Mouse (Mus musculus): ENCODE measurements around the gene Gm10031. TPM values are rescaled to one million over a fixed set of nuclear protein-coding genes. Genes with fewer than 3 reads are reported as not detected.
A peak's percentile ranks its signal among the peaks of the same experiment; 100 is the strongest.

Gene Gm10031
- total RNA-seq, 2 experiments from 2014 or later: 7.0 to 12.0 TPM

DNA sequence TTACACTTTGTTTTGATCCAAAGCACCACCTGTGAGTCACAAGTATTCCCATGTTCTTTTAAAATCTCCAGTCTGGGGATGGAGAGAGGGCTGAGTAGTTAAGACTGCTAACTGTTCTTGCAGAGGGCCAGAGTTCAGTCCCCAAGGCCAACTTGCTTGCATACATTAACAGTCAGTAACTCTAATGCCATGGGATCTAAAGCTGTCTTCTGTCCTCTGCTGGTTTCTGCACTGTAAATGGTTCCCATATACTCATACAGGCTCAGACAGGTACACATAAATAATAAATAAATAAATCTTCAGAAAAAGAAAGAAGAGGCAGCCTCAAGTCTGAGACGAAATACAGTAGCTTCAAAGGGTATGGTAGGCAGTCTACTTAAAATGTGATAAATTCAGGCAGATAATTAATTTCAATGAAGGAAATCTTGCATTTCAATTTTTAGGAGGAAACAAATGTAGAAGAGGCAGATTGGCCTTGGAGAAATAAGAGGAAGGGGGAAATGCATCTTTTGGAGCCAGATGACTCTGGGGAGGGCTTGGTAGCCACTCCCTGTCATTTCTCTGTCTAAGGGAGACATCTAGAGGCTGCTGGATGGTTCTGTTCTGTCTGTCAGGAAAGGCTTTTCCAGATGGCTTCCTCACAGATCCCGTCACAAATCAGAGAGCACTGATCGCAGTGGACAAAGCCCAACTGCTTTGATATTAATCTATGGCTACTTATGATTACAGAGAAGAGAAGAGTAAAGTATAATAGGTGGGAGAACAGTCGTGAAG is 16.2 kb downstream of the Gm10031 start:
- ATAC-seq (ENCODE audit: poor library complexity, severe bottlenecking): peak; percentile 47

- ATAC-seq (ENCODE audit: poor library complexity, severe bottlenecking): no peak
Observed at GRCm38 (mm10) chr1:156543999-156544398, 20.2 kb downstream of the Gm10031 start.

DNA sequence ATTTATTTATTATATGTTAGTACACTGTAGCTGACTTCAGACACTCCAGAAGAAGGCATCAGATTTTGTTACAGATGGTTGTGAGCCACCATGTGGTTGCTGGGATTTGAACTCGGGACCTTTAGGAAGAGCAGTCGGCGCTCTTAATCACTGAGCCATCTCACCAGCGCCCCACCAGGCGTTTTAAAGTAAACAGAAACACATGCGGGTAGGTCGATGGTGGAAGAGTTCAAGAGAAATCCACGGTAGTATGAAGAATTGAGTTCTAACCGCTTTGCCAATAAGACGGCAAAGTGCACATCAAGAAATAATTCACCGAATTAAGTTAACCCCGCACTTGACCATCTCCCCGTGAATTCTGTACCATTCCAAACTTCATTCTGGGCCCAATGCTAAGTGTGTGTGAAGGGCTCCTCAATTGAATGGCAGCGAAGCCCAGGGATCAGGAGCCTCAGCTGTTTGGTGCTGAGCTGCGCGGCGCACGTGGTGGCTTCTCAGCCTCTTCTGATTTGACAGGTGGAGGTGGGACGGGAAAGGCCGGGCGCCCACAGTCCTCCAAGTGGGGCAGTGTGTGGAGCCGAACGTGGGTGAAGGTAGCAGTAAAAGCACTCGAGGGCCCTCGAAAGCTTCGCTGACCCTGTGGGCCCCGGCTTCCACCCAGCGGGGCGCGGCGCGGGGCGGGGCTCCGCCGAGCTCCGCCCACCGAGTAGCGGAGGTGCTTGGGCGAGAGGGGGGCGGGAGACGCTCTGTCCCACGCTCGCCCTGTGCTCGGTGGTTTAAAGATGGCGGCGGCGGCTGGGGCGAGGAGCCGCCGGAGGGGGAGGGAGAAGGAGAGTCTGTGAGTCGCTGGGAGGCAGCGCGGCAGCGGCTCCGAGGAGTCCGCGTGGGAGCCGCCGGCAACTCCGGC is 34.5 kb downstream of the Gm10031 start, which contains the start of gene Abl2:
Gene Abl2, plus strand, starts transcription at position 763 of the 907 bp plus-strand sequence.
- peak; percentile 96 for ATAC-seq (ENCODE audit: poor library complexity, severe bottlenecking)

DNA sequence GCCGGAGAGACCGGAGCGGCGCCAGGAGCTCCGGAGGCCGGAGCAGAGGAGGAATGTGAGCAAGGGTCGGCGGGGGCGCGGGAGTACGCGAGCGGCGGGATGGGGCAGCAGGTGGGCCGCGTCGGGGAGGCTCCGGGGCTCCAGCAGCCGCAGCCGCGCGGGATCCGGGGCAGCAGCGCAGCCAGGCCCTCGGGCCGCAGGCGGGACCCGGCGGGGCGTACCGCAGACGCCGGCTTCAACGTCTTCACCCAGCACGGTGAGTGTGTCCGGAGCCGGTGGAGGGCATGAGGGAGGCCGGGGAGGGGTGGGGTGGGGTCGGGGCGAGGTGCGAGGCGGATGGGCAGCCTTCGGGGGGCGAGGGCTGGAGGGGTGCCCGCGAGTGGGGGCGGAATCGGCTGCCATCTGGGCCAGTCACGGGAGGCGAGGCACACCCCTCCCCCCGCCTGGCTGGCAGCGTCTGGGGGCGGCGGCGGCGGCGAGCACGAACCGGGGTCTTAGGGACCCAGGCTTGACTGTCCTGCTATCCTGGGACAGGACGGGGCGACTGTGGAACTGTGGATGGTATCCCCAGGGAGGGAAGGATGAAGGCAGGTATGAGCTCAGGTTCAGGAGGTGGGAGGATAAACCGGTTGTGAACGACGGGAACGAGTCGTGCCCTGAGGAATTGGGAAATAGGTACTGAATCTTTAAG is 35.3 kb downstream of the Gm10031 start:
- peak; percentile 20; the same call in 1 of the 2 replicates for ATAC-seq (ENCODE audit: poor library complexity, severe bottlenecking)

DNA sequence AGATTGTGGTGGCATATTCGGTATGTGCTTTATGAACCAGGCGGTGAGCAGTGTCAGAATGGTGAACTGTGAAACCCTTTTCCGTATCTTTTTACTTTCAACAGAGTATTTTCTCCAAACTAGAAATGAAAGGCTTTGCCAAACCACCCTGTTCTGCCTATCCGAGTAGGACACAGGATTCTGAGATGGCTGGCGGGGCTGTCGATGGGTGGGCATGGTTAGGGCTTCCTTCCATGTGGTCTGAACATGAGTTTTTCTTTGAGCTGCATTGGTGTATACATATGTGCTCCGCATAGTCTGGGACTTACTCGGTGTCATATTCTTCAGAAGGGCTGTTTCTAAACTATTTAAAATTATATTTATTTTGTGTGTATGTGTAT is 35.8 kb downstream of the Gm10031 start:
- ATAC-seq (ENCODE audit: poor library complexity, severe bottlenecking): no peak

DNA sequence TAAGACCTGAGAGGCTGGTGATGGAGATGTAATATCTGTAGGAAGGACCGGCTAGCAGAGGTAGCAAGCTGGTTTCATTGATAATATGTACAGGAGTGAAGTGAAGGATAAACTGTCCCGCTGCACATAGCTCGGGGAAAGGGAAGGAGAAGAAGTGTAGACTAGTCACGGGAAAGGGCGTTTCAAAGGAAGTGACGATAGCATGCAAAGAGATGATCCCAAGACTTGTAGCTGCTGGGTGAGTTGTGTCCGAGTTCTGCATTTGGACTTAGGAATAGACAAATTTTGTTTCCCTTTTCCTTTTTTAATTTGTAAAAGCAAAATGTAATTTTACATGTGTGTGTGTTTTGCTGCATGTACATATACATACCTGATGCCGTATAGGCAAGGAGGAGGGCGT is 36.7 kb downstream of the Gm10031 start:
- ATAC-seq (ENCODE audit: poor library complexity, severe bottlenecking): no peak

- ATAC-seq (ENCODE audit: poor library complexity, severe bottlenecking): no peak
Observed at GRCm38 (mm10) chr1:156565328-156565727, 41.5 kb downstream of the Gm10031 start.

- ATAC-seq (ENCODE audit: poor library complexity, severe bottlenecking): peak; percentile 56; the same call in 1 of the 2 replicates
Observed at GRCm38 (mm10) chr1:156566132-156566531, 42.3 kb downstream of the Gm10031 start.

- ATAC-seq (ENCODE audit: poor library complexity, severe bottlenecking): 0 out of 2 replicates have a peak, but pooled peaks have one; percentile 30
Observed at GRCm38 (mm10) chr1:156569615-156570014, 45.8 kb downstream of the Gm10031 start.

GRCm38 (mm10) chr1:156572952-156573351 is 49.1 kb downstream of the Gm10031 start:
- no peak for ATAC-seq (ENCODE audit: poor library complexity, severe bottlenecking)

Other genes starting within 250 kb of the Gm10031 start
- 0.18 TPM in 1 of 2 replicates, not detected in the other for gene Tdrd5, start 220.3 kb upstream of the Gm10031 start, total RNA-seq (2015)
- gene Tdrd5, start 220.3 kb upstream of the Gm10031 start, total RNA-seq (2017): not detected in 2 replicates
- gene Nphs2, start 213.3 kb upstream of the Gm10031 start, total RNA-seq (2015): not detected in 2 replicates
- not detected in 2 replicates for gene Nphs2, start 213.3 kb upstream of the Gm10031 start, total RNA-seq (2017)
- gene Gm2000, start 158.0 kb upstream of the Gm10031 start, total RNA-seq (2015): 878 and 965 TPM in 2 replicates
- 1,434 and 1,885 TPM in 2 replicates for gene Gm2000, start 158.0 kb upstream of the Gm10031 start, total RNA-seq (2017)
- 2.2 TPM in 1 of 2 replicates, not detected in the other for gene Axdnd1, start 102.9 kb upstream of the Gm10031 start, total RNA-seq (2015)
- 0.92 and 1.8 TPM in 2 replicates for gene Axdnd1, start 102.9 kb upstream of the Gm10031 start, total RNA-seq (2017)
- 223 and 228 TPM in 2 replicates for gene Soat1, start 49.7 kb upstream of the Gm10031 start, total RNA-seq (2015)
- gene Soat1, start 49.7 kb upstream of the Gm10031 start, total RNA-seq (2017): 341 and 376 TPM in 2 replicates
- gene Abl2, start 34.8 kb downstream of the Gm10031 start, total RNA-seq (2015): 3.5 and 4.2 TPM in 2 replicates
- 8.0 and 8.1 TPM in 2 replicates for gene Abl2, start 34.8 kb downstream of the Gm10031 start, total RNA-seq (2017)
- 18.4 and 25.5 TPM in 2 replicates for gene Tor3a, start 150.3 kb downstream of the Gm10031 start, total RNA-seq (2015)
- 27.2 and 39.1 TPM in 2 replicates for gene Tor3a, start 150.3 kb downstream of the Gm10031 start, total RNA-seq (2017)
- 14.7 and 15.7 TPM in 2 replicates for gene Fam20b, start 195.1 kb downstream of the Gm10031 start, total RNA-seq (2015)
- gene Fam20b, start 195.1 kb downstream of the Gm10031 start, total RNA-seq (2017): 37.9 and 41.6 TPM in 2 replicates